Mouse (Mus musculus) hindbrain, embryonic 13.5 days (tissue): ENCODE results near the gene Tmc5. TPM values are rescaled to one million over a fixed set of nuclear protein-coding genes. Genes with fewer than 3 reads are reported as not detected.
A peak's percentile ranks its signal among the peaks of the same experiment; 100 is the strongest.

ENCODE experiments used
- ATAC-seq: fragments of 200-750 bp; cut with Nextera tagmentation; 2 replicates; pipeline ENCODE4 v1.8.0; 2017; ENCODE audit warnings: moderate TSS enrichment; ENCODE audit not compliant: low FRiP score
- H3K27ac ChIP-seq: fragments of 300-500 bp; sonication (generic); 2 replicates; pipeline ENCODE4 v1.5.1; 2015; ENCODE audit warnings: inconsistent platforms, mild to moderate bottlenecking, moderate library complexity
- H3K27me3 ChIP-seq: fragments of 300-500 bp; sonication (generic); 2 replicates; pipeline ENCODE4 v1.6.1; 2015; ENCODE audit warnings: mild to moderate bottlenecking, inconsistent platforms
- H3K36me3 ChIP-seq: fragments of 300-500 bp; sonication (generic); 2 replicates; pipeline ENCODE4 v1.6.1; 2015; ENCODE audit warnings: mild to moderate bottlenecking, inconsistent platforms
- H3K4me1 ChIP-seq: fragments of 300-500 bp; sonication (generic); replicated peaks from 2 replicates; pipeline ENCODE4 v1.6.1; 2015; ENCODE audit warnings: inconsistent platforms
- H3K4me2 ChIP-seq: fragments of 300-500 bp; sonication (generic); 2 replicates; pipeline ENCODE4 v1.6.1; 2015; ENCODE audit warnings: inconsistent platforms, mild to moderate bottlenecking, moderate library complexity
- H3K4me3 ChIP-seq: fragments of 300-500 bp; sonication (generic); 2 replicates; pipeline ENCODE4 v1.5.1; 2015; ENCODE audit warnings: mild to moderate bottlenecking, inconsistent platforms
- H3K9ac ChIP-seq: fragments of 300-500 bp; sonication (generic); 2 replicates; pipeline ENCODE4 v1.6.1; 2015; ENCODE audit warnings: mild to moderate bottlenecking, inconsistent platforms
- H3K9me3 ChIP-seq: fragments of 300-500 bp; sonication (generic); 2 replicates; pipeline ENCODE4 v1.6.1; 2016; ENCODE audit warnings: inconsistent platforms
- WGBS: fragments of 180-500 bp; shearing (Covaris S2); methylation state at CpG from one replicate; pipeline ENCODE4 v1.1.7; 2015; 5-methylcytosine and 5-hydroxymethylcytosine counted together
- polyA plus RNA-seq: library from polyadenylated mRNA; unstranded; fragments of >200 nt; fragmentation: Nextera tagmentation; extraction: Ambion mirVana; gene quantifications from 2 replicates; pipeline ENCODE4 v1.2.1, GENCODE M21; 2015

Gene Tmc5
- polyA plus RNA-seq, 1 experiment from 2014 or later, result 0.21 TPM

GRCm38 (mm10) chr7:118585856-118586255, 11.2 kb upstream of the Tmc5 start:
- H3K4me1 ChIP-seq, result peaks cover 15% of the 10 kb centered on the region
- H3K9ac ChIP-seq, result no peak overlapping the region
- ATAC-seq, result no peak
- H3K27me3 ChIP-seq, result 0 out of 2 replicates have a peak, but pooled peaks cover 2% of the 10 kb centered on the region
- H3K4me2 ChIP-seq, result no peak overlapping the region
- no peaks in the 10 kb centered on the region for H3K9me3 ChIP-seq
- H3K27ac ChIP-seq, result no peak overlapping the region
- no peak overlapping the region for H3K4me3 ChIP-seq
- 67% methylated on average over 6 of the region's 6 CpGs for WGBS
- H3K36me3 ChIP-seq, result no peaks in the 10 kb centered on the region

- H3K9ac ChIP-seq, result no peak overlapping the region
- no peak overlapping the region for H3K4me3 ChIP-seq
- WGBS, result 88% methylated on average over 5 of the region's 5 CpGs
- H3K4me2 ChIP-seq, result no peak overlapping the region
- no peaks in the 10 kb centered on the region for H3K36me3 ChIP-seq
- peaks cover 39% of the 10 kb centered on the region for H3K4me1 ChIP-seq
- H3K9me3 ChIP-seq, result no peaks in the 10 kb centered on the region
- no peaks in the 10 kb centered on the region for H3K27me3 ChIP-seq
- no peak overlapping the region for H3K27ac ChIP-seq
- no peak for ATAC-seq
These were observed 6.3 kb upstream of the Tmc5 start for GRCm38 (mm10) chr7:118590726-118591305.

GRCm38 (mm10) chr7:118592146-118592545, 5.0 kb upstream of the Tmc5 start:
- H3K36me3 ChIP-seq, result no peaks in the 10 kb centered on the region
- H3K4me2 ChIP-seq, result no peak overlapping the region
- ATAC-seq, result no peak
- no peak overlapping the region for H3K4me3 ChIP-seq
- peaks cover 48% of the 10 kb centered on the region for H3K4me1 ChIP-seq
- peaks cover 12% of the 10 kb centered on the region for H3K27me3 ChIP-seq
- no peak overlapping the region for H3K9ac ChIP-seq
- WGBS, result 30% methylated on average over 6 of the region's 6 CpGs
- no peaks in the 10 kb centered on the region for H3K9me3 ChIP-seq
- H3K27ac ChIP-seq, result peak overlapping the region; percentile 89

GRCm38 (mm10) chr7:118593567-118594407, 3.3 kb upstream of the Tmc5 start:
- peak; percentile 87 for ATAC-seq
- WGBS, result 2% methylated on average over 9 of the region's 9 CpGs
- Histone ChIP-seq H3K9me3 (no peaks in the 10 kb centered on the region), H3K36me3 (no peaks in the 10 kb centered on the region), H3K4me2 (no peak overlapping the region), H3K9ac (no peak overlapping the region), H3K27me3 (peaks cover 26% of the 10 kb centered on the region), H3K4me1 (peaks cover 57% of the 10 kb centered on the region), H3K27ac (peak overlapping the region; percentile 89), H3K4me3 (no peak overlapping the region)

GRCm38 (mm10) chr7:118594611-118595010, 2.5 kb upstream of the Tmc5 start:
- ATAC-seq, result no peak; the same call in 1 of the 2 replicates
- H3K9ac ChIP-seq, result no peak overlapping the region
- H3K4me1 ChIP-seq, result peaks cover 57% of the 10 kb centered on the region
- no peaks in the 10 kb centered on the region for H3K36me3 ChIP-seq
- no peaks in the 10 kb centered on the region for H3K9me3 ChIP-seq
- 0 out of 2 replicates have a peak overlapping the region, but pooled peaks have one; percentile 21 for H3K4me2 ChIP-seq
- peak overlapping the region; percentile 89 for H3K27ac ChIP-seq
- WGBS, result 29% methylated on average over 10 of the region's 10 CpGs
- peaks cover 30% of the 10 kb centered on the region for H3K27me3 ChIP-seq
- H3K4me3 ChIP-seq, result no peak overlapping the region

- H3K4me3 ChIP-seq, result no peak overlapping the region
- H3K9me3 ChIP-seq, result no peaks in the 10 kb centered on the region
- no peak overlapping the region for H3K9ac ChIP-seq
- no peak overlapping the region; the same call in 1 of the 2 replicates for H3K27ac ChIP-seq
- peaks cover 36% of the 10 kb centered on the region for H3K27me3 ChIP-seq
- peak; percentile 12; the same call in 1 of the 2 replicates for ATAC-seq
- H3K36me3 ChIP-seq, result no peaks in the 10 kb centered on the region
- H3K4me1 ChIP-seq, result peaks cover 57% of the 10 kb centered on the region
- H3K4me2 ChIP-seq, result peak overlapping the region; percentile 25
- WGBS, result under 1% methylated on average over 14 of the region's 14 CpGs
These were observed 1.9 kb upstream of the Tmc5 start for GRCm38 (mm10) chr7:118595228-118595627.

GRCm38 (mm10) chr7:118596271-118596670, 826 bp upstream of the Tmc5 start:
- Histone ChIP-seq H3K4me2 (no peak overlapping the region), H3K4me3 (no peak overlapping the region), H3K36me3 (no peaks in the 10 kb centered on the region), H3K4me1 (peaks cover 57% of the 10 kb centered on the region), H3K9me3 (no peaks in the 10 kb centered on the region), H3K9ac (no peak overlapping the region), H3K27me3 (peaks cover 36% of the 10 kb centered on the region), H3K27ac (no peak overlapping the region)
- 65% methylated on average over 11 of the region's 11 CpGs for WGBS
- no peak for ATAC-seq

- Histone ChIP-seq H3K27me3 (peaks cover 36% of the 10 kb centered on the region), H3K4me2 (no peak overlapping the region), H3K36me3 (no peaks in the 10 kb centered on the region), H3K27ac (no peak overlapping the region), H3K9me3 (no peaks in the 10 kb centered on the region), H3K9ac (no peak overlapping the region), H3K4me1 (peaks cover 23% of the 10 kb centered on the region), H3K4me3 (no peak overlapping the region)
- 69% methylated on average over 12 of the region's 12 CpGs for WGBS
- ATAC-seq, result no peak
These were observed 3.0 kb downstream of the Tmc5 start for GRCm38 (mm10) chr7:118599954-118600631.

- Histone ChIP-seq H3K4me3 (no peak overlapping the region), H3K9me3 (0 out of 2 replicates have a peak, but pooled peaks cover 4% of the 10 kb centered on the region), H3K4me2 (no peak overlapping the region), H3K9ac (no peak overlapping the region), H3K27ac (no peak overlapping the region), H3K27me3 (peaks cover 4% of the 10 kb centered on the region; the same call in 1 of the 2 replicates), H3K4me1 (no peaks in the 10 kb centered on the region), H3K36me3 (no peaks in the 10 kb centered on the region)
- WGBS, result 92% methylated on average over 8 of the region's 8 CpGs
- ATAC-seq, result no peak
These were observed 7.7 kb downstream of the Tmc5 start for GRCm38 (mm10) chr7:118604842-118605241.

GRCm38 (mm10) chr7:118609815-118610214, 12.7 kb downstream of the Tmc5 start:
- Histone ChIP-seq H3K4me1 (no peaks in the 10 kb centered on the region), H3K27ac (no peak overlapping the region), H3K27me3 (no peaks in the 10 kb centered on the region), H3K9me3 (0 out of 2 replicates have a peak, but pooled peaks cover 4% of the 10 kb centered on the region), H3K9ac (no peak overlapping the region), H3K36me3 (no peaks in the 10 kb centered on the region), H3K4me3 (no peak overlapping the region), H3K4me2 (no peak overlapping the region)
- 96% methylated on average over 7 of the region's 7 CpGs for whole genome bisulfite sequencing
- no peak for ATAC-seq

- 90% methylated on average over 13 of the region's 13 CpGs for WGBS
- Histone ChIP-seq H3K4me3 (no peak overlapping the region), H3K27me3 (no peaks in the 10 kb centered on the region), H3K9me3 (0 out of 2 replicates have a peak, but pooled peaks cover 4% of the 10 kb centered on the region), H3K4me2 (no peak overlapping the region), H3K4me1 (no peaks in the 10 kb centered on the region), H3K9ac (no peak overlapping the region), H3K36me3 (no peaks in the 10 kb centered on the region), H3K27ac (no peak overlapping the region)
- no peak for ATAC-seq
These were observed 13.6 kb downstream of the Tmc5 start for GRCm38 (mm10) chr7:118610721-118611120.

- Histone ChIP-seq H3K9me3 (0 out of 2 replicates have a peak, but pooled peaks cover 4% of the 10 kb centered on the region), H3K9ac (no peak overlapping the region), H3K4me3 (no peak overlapping the region), H3K27me3 (no peaks in the 10 kb centered on the region), H3K36me3 (no peaks in the 10 kb centered on the region), H3K4me2 (no peak overlapping the region), H3K27ac (no peak overlapping the region), H3K4me1 (no peaks in the 10 kb centered on the region)
- 92% methylated on average over 4 of the region's 4 CpGs for WGBS
- no peak for ATAC-seq
These were observed 14.2 kb downstream of the Tmc5 start for GRCm38 (mm10) chr7:118611185-118611749.
